Mouse (Mus musculus) hindbrain, embryonic 14.5 days (tissue): ENCODE data around the gene Dyrk1b. TPM values are rescaled to one million over a fixed set of nuclear protein-coding genes. Genes with fewer than 3 reads are reported as not detected.
A peak's percentile ranks its signal among the peaks of the same experiment; 100 is the strongest.

ENCODE experiments used
- ATAC-seq: fragments of 200-750 bp; cut with Nextera tagmentation; 2 replicates; pipeline ENCODE4 v1.8.0; 2017; ENCODE audit warnings: moderate number of reproducible peaks, mild to moderate bottlenecking, moderate TSS enrichment, moderate library complexity; ENCODE audit not compliant: low FRiP score
- DNase-seq: peaks from one replicate; pipeline ENCODE4 v3.0.0-alpha.2; 2015; ENCODE audit warnings: low spot score
- H3K27ac ChIP-seq: fragments of 300-500 bp; sonication (generic); 2 replicates; pipeline ENCODE4 v1.5.1; 2014; ENCODE audit warnings: mild to moderate bottlenecking, moderate library complexity
- H3K27me3 ChIP-seq: fragments of 300-500 bp; sonication (generic); 2 replicates; pipeline ENCODE4 v1.6.1; 2014; ENCODE audit warnings: mild to moderate bottlenecking, low read length, mixed read lengths; ENCODE audit not compliant: control insufficient read depth, insufficient read depth
- H3K36me3 ChIP-seq: fragments of 300-500 bp; sonication (generic); replicated peaks from 2 replicates; pipeline ENCODE4 v1.6.1; 2014; ENCODE audit not compliant: control insufficient read depth, insufficient read depth
- H3K4me1 ChIP-seq: fragments of 300-500 bp; sonication (generic); replicated peaks from 2 replicates; pipeline ENCODE4 v1.6.1; 2014; ENCODE audit warnings: antibody characterized with exemption, low read length, mixed read lengths; ENCODE audit not compliant: control insufficient read depth, insufficient read depth
- H3K4me2 ChIP-seq: fragments of 300-500 bp; sonication (generic); replicated peaks from 2 replicates; pipeline ENCODE4 v1.6.1; 2014; ENCODE audit warnings: mild to moderate bottlenecking, moderate library complexity
- H3K4me3 ChIP-seq: fragments of 300-500 bp; sonication (generic); replicated peaks from 2 replicates; pipeline ENCODE4 v1.5.1; 2014; ENCODE audit warnings: mild to moderate bottlenecking, low read length
- H3K9ac ChIP-seq: fragments of 300-500 bp; sonication (generic); 2 replicates; pipeline ENCODE4 v1.6.1; 2014
- H3K9me3 ChIP-seq: fragments of 300-500 bp; sonication (generic); 2 replicates; pipeline ENCODE4 v1.6.1; 2016; ENCODE audit warnings: low read length; ENCODE audit not compliant: control insufficient read depth
- WGBS: fragments of 180-500 bp; shearing (Covaris S2); extraction: QIAGEN DNeasy Blood & Tissue Kit; methylation state at CpG from one replicate; pipeline ENCODE4 v1.1.7; 2014; 5-methylcytosine and 5-hydroxymethylcytosine counted together
- polyA plus RNA-seq: library from polyadenylated mRNA; unstranded; fragments of >200 nt; fragmentation: Nextera tagmentation; extraction: Ambion mirVana; gene quantifications from 2 replicates; pipeline ENCODE4 v1.2.1, GENCODE M21; 2014

Dyrk1b gene
- polyA plus RNA-seq, 1 experiment from 2014 or later, result 12.6 TPM

GRCm38 (mm10) chr7:28185884-28186283 lies 6.6 kb downstream of the Dyrk1b start:
- Histone ChIP-seq H3K27me3 (no peaks in the 10 kb centered on the region), H3K4me2 (no peak overlapping the region), H3K4me3 (no peak overlapping the region), H3K9ac (no peak overlapping the region), H3K27ac (no peak overlapping the region), H3K9me3 (no peaks in the 10 kb centered on the region), H3K36me3 (peaks cover 97% of the 10 kb centered on the region), H3K4me1 (peaks cover 6% of the 10 kb centered on the region; the same call in 1 of the 2 replicates)
- 92% methylated on average over 11 of the region's 14 CpGs for WGBS
- ATAC-seq (no peak), DNase-seq (no peak)

DNA sequence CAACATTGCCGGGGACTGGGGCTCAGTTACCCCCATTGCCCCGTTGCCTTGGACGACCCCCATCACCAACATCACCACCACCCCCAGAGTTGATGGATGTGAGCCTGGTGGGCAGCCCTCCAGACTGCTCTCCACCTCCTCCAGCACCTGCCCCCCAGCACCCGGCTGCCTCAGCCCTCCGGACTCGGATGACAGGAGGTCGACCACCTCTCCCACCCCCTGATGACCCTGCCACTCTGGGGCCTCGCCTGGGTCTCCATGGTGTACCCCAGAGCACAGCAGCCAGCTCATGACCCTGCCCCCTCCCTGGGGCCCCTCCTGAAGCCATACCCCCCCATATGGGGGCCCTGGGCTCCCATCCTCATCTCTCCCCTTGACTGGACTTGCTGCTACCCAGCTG lies 7.4 kb downstream of the Dyrk1b start:
- 92% methylated on average over 8 of the region's 8 CpGs for WGBS
- 0 out of 2 replicates have a peak, but pooled peaks have one; percentile 4 for ATAC-seq

DNA sequence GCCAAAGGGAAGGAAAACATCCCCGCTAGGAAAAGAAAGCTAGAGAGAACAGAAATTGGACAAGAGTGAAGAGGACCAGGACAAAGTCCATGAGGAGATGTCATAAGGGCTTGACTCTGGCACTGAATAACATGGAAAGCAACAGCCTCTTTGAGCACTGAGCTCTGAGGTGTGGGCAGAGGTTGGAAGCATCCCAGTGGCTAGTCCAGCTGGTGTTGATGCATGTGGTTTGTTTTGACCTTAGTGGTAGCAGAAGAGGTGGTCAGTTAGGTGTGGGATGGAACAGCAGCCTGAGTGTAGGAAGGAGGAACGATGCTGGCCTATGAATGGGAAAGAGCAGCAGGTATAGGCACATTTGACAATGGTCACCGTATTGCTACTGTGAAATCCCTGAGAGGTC lies 12.2 kb downstream of the Dyrk1b start:
- H3K36me3 ChIP-seq, result peaks cover 82% of the 10 kb centered on the region
- no peaks in the 10 kb centered on the region for H3K9me3 ChIP-seq
- no peak for DNase-seq
- ATAC-seq, result no peak
- H3K4me1 ChIP-seq, result no peaks in the 10 kb centered on the region
- H3K9ac ChIP-seq, result no peak overlapping the region
- 99% methylated on average over 3 of the region's 3 CpGs for WGBS
- H3K27ac ChIP-seq, result no peak overlapping the region
- no peak overlapping the region for H3K4me2 ChIP-seq
- H3K4me3 ChIP-seq, result no peak overlapping the region
- H3K27me3 ChIP-seq, result no peaks in the 10 kb centered on the region

More for the DNA sequence above, 7.4 kb downstream of the Dyrk1b start:
- Histone ChIP-seq H3K4me2 (no peak overlapping the region), H3K9ac (no peak overlapping the region), H3K4me3 (no peak overlapping the region), H3K36me3 (peaks cover 99% of the 10 kb centered on the region), H3K27ac (no peak overlapping the region), H3K27me3 (no peaks in the 10 kb centered on the region), H3K9me3 (no peaks in the 10 kb centered on the region), H3K4me1 (no peaks in the 10 kb centered on the region)
- DNase-seq, result no peak

GRCm38 (mm10) chr7:28191903-28192302 lies 12.6 kb downstream of the Dyrk1b start:
- Histone ChIP-seq H3K4me2 (no peak overlapping the region), H3K4me1 (no peaks in the 10 kb centered on the region), H3K9ac (no peak overlapping the region), H3K27ac (no peak overlapping the region), H3K27me3 (no peaks in the 10 kb centered on the region), H3K9me3 (no peaks in the 10 kb centered on the region), H3K4me3 (no peak overlapping the region), H3K36me3 (peaks cover 78% of the 10 kb centered on the region)
- WGBS, result 100% methylated on average over 1 of the region's 1 CpGs
- no peak for ATAC-seq
- no peak for DNase-seq

DNA sequence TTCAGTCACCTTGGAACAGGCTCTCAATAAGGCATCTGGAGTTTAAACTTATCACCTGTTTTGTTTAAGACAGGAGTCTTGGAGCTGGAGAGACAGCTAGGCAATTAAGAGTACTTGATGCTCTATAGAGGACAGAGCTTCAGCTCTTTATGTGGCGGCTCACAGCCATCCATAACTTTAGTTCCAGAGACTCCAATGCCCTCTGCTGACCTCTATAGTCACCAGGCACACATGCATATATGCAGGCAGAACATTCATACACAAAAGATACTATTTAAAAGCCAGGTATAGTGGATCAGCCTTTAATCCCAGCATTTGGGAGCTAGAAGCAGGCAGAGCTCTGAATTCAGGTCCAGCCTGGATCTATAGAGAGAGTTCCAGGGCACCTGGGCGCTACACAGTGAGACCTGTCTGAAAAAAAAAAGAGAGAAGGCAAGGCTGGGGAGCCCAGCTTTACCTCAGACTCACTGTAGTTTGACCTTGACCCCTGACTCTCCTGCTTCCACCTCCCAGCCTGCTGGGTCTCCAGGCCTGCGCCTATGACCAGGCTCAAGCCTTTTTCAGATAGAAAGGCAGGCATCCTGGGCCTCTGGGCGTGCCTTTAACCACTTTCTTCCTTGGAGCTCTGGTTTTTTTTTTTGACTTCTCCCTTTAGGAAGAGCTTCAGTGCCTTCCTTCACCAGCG lies 16.3 kb downstream of the Dyrk1b start:
- no peak overlapping the region for H3K4me2 ChIP-seq
- no peaks in the 10 kb centered on the region for H3K9me3 ChIP-seq
- no peak overlapping the region for H3K9ac ChIP-seq
- no peak overlapping the region for H3K4me3 ChIP-seq
- H3K27me3 ChIP-seq, result no peaks in the 10 kb centered on the region
- DNase-seq (no peak), ATAC-seq (no peak)
- 86% methylated on average over 5 of the region's 5 CpGs for WGBS
- H3K4me1 ChIP-seq, result no peaks in the 10 kb centered on the region
- H3K36me3 ChIP-seq, result peaks cover 58% of the 10 kb centered on the region
- no peak overlapping the region for H3K27ac ChIP-seq

- Histone ChIP-seq H3K4me2 (no peak overlapping the region), H3K27me3 (no peaks in the 10 kb centered on the region), H3K9ac (no peak overlapping the region), H3K9me3 (no peaks in the 10 kb centered on the region), H3K27ac (no peak overlapping the region), H3K4me1 (no peaks in the 10 kb centered on the region), H3K4me3 (no peak overlapping the region), H3K36me3 (peaks cover 48% of the 10 kb centered on the region)
- ATAC-seq (no peak), DNase-seq (no peak)
- 60% methylated on average over 14 of the region's 14 CpGs for WGBS
These were observed 17.3 kb downstream of the Dyrk1b start for GRCm38 (mm10) chr7:28196528-28196927.

- Histone ChIP-seq H3K4me3 (no peak overlapping the region), H3K9ac (no peak overlapping the region), H3K4me1 (no peaks in the 10 kb centered on the region), H3K36me3 (peaks cover 28% of the 10 kb centered on the region), H3K4me2 (no peak overlapping the region), H3K27me3 (no peaks in the 10 kb centered on the region), H3K9me3 (no peaks in the 10 kb centered on the region), H3K27ac (no peak overlapping the region)
- no peak for ATAC-seq
- no peak for DNase-seq
- 82% methylated on average over 4 of the region's 4 CpGs for WGBS
These were observed 19.8 kb downstream of the Dyrk1b start for GRCm38 (mm10) chr7:28199054-28199453.

DNA sequence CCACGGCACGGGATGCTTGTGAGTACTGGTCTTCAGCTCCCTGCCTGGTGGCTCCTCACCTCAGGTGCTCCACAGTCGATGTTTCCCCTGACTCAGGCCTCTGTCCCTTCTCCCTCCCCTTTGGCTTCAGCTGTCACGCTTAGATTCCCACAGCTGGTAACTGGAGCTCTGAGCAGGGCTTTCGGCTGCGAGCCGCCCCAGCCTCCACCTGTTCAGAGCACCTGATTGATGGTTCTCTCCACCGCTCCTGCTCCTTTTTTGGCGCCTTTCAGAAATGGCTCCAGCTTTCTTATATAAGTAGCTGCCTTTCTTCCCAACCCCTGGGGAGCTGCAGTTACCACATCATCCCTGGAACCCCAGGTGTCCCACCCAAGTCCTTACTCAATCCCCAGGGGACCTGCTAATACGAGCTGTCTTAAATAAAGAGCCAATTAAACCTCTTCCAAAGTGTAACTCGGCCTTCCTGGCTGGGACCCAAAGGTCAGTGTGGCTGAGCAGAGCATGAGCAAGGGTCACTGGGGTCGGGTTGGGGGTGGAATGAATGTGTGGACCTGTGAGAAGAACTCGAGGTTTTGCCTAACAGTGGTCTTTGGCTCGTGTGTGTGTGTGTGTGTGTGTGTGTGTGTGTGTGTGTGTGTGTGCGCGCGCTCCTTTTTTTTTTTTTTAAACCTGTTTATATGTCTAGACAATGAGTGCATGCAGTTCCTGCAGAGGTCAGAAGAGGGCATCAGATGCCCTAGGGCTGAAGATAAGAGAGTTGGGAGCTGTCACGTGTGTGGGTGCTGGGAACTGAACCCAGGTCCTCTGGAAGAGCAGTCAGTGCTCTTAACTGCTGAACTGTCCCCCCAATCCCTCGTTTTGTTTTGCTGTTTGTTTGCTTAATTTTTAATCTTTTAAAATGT lies 24.2 kb downstream of the Dyrk1b start:
- Histone ChIP-seq H3K4me2 (no peak overlapping the region), H3K9ac (no peak overlapping the region)

DNA sequence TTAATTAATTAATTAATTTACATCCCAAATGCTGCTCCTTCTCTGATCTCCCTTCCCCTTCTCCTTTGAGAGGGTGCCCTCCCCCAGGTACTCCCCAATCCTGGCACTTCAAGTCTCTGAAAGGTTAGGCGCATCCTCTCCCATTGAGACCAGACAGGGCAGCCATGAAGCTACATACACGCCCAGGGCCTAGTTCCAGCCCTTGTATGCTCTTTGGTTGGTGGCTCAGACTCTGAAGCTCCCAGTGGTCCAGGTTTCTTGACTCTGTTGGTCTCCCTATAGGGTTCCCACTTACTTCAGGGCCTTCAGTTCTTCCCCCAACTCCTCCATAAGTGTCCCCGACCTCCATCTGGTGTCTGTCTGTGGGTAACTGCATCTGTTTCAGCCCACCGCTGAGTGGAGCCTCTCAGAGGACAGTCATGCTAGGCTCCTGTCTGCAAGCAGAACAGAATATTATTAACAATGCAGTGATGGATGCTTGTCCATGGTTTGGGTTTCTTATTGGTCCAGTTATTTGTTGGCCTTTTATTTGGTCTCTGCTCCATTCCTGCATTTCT lies 26.9 kb downstream of the Dyrk1b start:
- Histone ChIP-seq H3K27me3 (no peaks in the 10 kb centered on the region), H3K4me3 (no peak overlapping the region), H3K9me3 (no peaks in the 10 kb centered on the region), H3K27ac (no peak overlapping the region), H3K9ac (no peak overlapping the region), H3K36me3 (no peaks in the 10 kb centered on the region), H3K4me1 (no peaks in the 10 kb centered on the region), H3K4me2 (no peak overlapping the region)
- WGBS, result 78% methylated on average over 4 of the region's 4 CpGs
- ATAC-seq (no peak), DNase-seq (no peak)

More for the DNA sequence above, 24.2 kb downstream of the Dyrk1b start:
- Histone ChIP-seq H3K36me3 (peaks cover 5% of the 10 kb centered on the region; the same call in 1 of the 2 replicates), H3K27ac (no peak overlapping the region), H3K4me3 (no peak overlapping the region), H3K27me3 (no peaks in the 10 kb centered on the region), H3K4me1 (no peaks in the 10 kb centered on the region), H3K9me3 (no peaks in the 10 kb centered on the region)
- no peak for ATAC-seq
- WGBS, result 71% methylated on average over 19 of the region's 19 CpGs
- no peak for DNase-seq
